Mouse (Mus musculus): Measurements from ENCODE around the gene Dis3l. TPM values are rescaled to one million over a fixed set of nuclear protein-coding genes. Genes with fewer than 3 reads are reported as not detected.
A peak's percentile ranks its signal among the peaks of the same experiment; 100 is the strongest.

Gene Dis3l
- 23.8 and 24.0 TPM in 2 replicates for polyA plus RNA-seq (2016; fragmentation: Nextera tagmentation; extraction: Ambion mirVana)

GRCm38 (mm10) chr9:64341254-64341566 lies at the start of gene Dis3l:
Dis3l (minus strand) TSS chr9:64341288.
- H3K36me3 ChIP-seq, result no peaks in the 10 kb centered on the region
- H3K4me3 ChIP-seq, result peak within 1 kb of the TSS; percentile 64
- WGBS, result 17% methylated on average over 16 of the region's 16 CpGs
- peaks cover 15% of the 10 kb centered on the region for H3K4me1 ChIP-seq
- ATAC-seq (ENCODE audit: low FRiP score, low read depth), result no peak; the same call in 1 of the 2 replicates
- H3K4me2 ChIP-seq (replicated peaks), result peak within 1 kb of the TSS; percentile 63
- H3K27ac ChIP-seq (replicated peaks), result peak within 1 kb of the TSS; percentile 99
- H3K9ac ChIP-seq (replicated peaks), result peak within 1 kb of the TSS; percentile 96
- H3K27me3 ChIP-seq, result no peaks in the 10 kb centered on the region
- H3K9me3 ChIP-seq, result no peaks in the 10 kb centered on the region

GRCm38 (mm10) chr9:64389576-64390292 lies 48.6 kb upstream of the Dis3l start:
- Histone ChIP-seq H3K4me3 (no peak overlapping the region), H3K9ac (replicated peaks) (no peak overlapping the region), H3K9me3 (no peaks in the 10 kb centered on the region), H3K4me1 (peaks cover 19% of the 10 kb centered on the region), H3K27ac (replicated peaks) (no peak overlapping the region), H3K4me2 (replicated peaks) (no peak overlapping the region), H3K36me3 (no peaks in the 10 kb centered on the region), H3K27me3 (peaks cover 49% of the 10 kb centered on the region)
- no peak for ATAC-seq (ENCODE audit: low FRiP score, low read depth)
- WGBS, result 70% methylated on average over 7 of the region's 7 CpGs

- WGBS, result under 1% methylated on average over 45 of the region's 45 CpGs
- Histone ChIP-seq H3K4me3 (peak overlapping the region; percentile 61), H3K4me2 (replicated peaks) (peak overlapping the region; percentile 100), H3K27ac (replicated peaks) (no peak overlapping the region), H3K9me3 (no peaks in the 10 kb centered on the region), H3K4me1 (peaks cover 19% of the 10 kb centered on the region), H3K9ac (replicated peaks) (peak overlapping the region; percentile 65; the same call in 1 of the 2 replicates), H3K27me3 (peaks cover 73% of the 10 kb centered on the region), H3K36me3 (no peaks in the 10 kb centered on the region)
- ATAC-seq (ENCODE audit: low FRiP score, low read depth), result no peak
Observed at GRCm38 (mm10) chr9:64386466-64387211, 45.6 kb upstream of the Dis3l start.

- peak within 1 kb of the TSS; percentile 100 for H3K4me2 ChIP-seq (replicated peaks)
- H3K4me3 ChIP-seq, result peak within 1 kb of the TSS; percentile 61
- H3K4me1 ChIP-seq, result peaks cover 19% of the 10 kb centered on the region
- H3K36me3 ChIP-seq, result no peaks in the 10 kb centered on the region
- peak; percentile 78 for ATAC-seq (ENCODE audit: low FRiP score, low read depth)
- peaks cover 73% of the 10 kb centered on the region for H3K27me3 ChIP-seq
- H3K9ac ChIP-seq (replicated peaks), result peak within 1 kb of the TSS; percentile 65
- H3K27ac ChIP-seq (replicated peaks), result no peak within 1 kb of the TSS
- no peaks in the 10 kb centered on the region for H3K9me3 ChIP-seq
- under 1% methylated on average over 82 of the region's 93 CpGs for WGBS
Observed at GRCm38 (mm10) chr9:64385511-64386465, 44.7 kb upstream of the Dis3l start, which contains the start of gene Megf11. Megf11 (plus strand) TSS chr9:64385626.

- H3K27ac ChIP-seq (replicated peaks), result no peak overlapping the region
- 67% methylated on average over 10 of the region's 10 CpGs for WGBS
- H3K9me3 ChIP-seq, result no peaks in the 10 kb centered on the region
- no peak for ATAC-seq (ENCODE audit: low FRiP score, low read depth)
- no peak overlapping the region for H3K4me3 ChIP-seq
- peaks cover 16% of the 10 kb centered on the region for H3K4me1 ChIP-seq
- H3K9ac ChIP-seq (replicated peaks), result no peak overlapping the region
- H3K27me3 ChIP-seq, result peaks cover 59% of the 10 kb centered on the region
- H3K4me2 ChIP-seq (replicated peaks), result no peak overlapping the region
- H3K36me3 ChIP-seq, result no peaks in the 10 kb centered on the region
Observed at GRCm38 (mm10) chr9:64383021-64383788, 42.1 kb upstream of the Dis3l start.

GRCm38 (mm10) chr9:64376380-64376779 lies 35.3 kb upstream of the Dis3l start:
- Histone ChIP-seq H3K36me3 (no peaks in the 10 kb centered on the region), H3K4me1 (0 out of 2 replicates have a peak, but pooled peaks cover 4% of the 10 kb centered on the region), H3K9me3 (no peaks in the 10 kb centered on the region), H3K27ac (replicated peaks) (no peak overlapping the region), H3K4me3 (no peak overlapping the region), H3K9ac (replicated peaks) (no peak overlapping the region), H3K4me2 (replicated peaks) (no peak overlapping the region), H3K27me3 (0 out of 2 replicates have a peak, but pooled peaks cover 3% of the 10 kb centered on the region)
- no peak for ATAC-seq (ENCODE audit: low FRiP score, low read depth)
- 92% methylated on average over 2 of the region's 2 CpGs for WGBS

GRCm38 (mm10) chr9:64371305-64371819 lies 30.3 kb upstream of the Dis3l start:
- Histone ChIP-seq H3K9ac (replicated peaks) (no peak overlapping the region), H3K36me3 (no peaks in the 10 kb centered on the region), H3K4me2 (replicated peaks) (no peak overlapping the region), H3K27ac (replicated peaks) (no peak overlapping the region), H3K27me3 (no peaks in the 10 kb centered on the region), H3K4me3 (no peak overlapping the region), H3K9me3 (no peaks in the 10 kb centered on the region), H3K4me1 (0 out of 2 replicates have a peak, but pooled peaks cover 6% of the 10 kb centered on the region)
- 43% methylated on average over 11 of the region's 11 CpGs for WGBS
- ATAC-seq (ENCODE audit: low FRiP score, low read depth), result no peak

GRCm38 (mm10) chr9:64369871-64370270 lies 28.8 kb upstream of the Dis3l start:
- Histone ChIP-seq H3K4me3 (no peak overlapping the region), H3K27ac (replicated peaks) (no peak overlapping the region), H3K9ac (replicated peaks) (no peak overlapping the region), H3K27me3 (no peaks in the 10 kb centered on the region), H3K4me2 (replicated peaks) (no peak overlapping the region), H3K4me1 (peaks cover 13% of the 10 kb centered on the region; the same call in 1 of the 2 replicates), H3K9me3 (no peaks in the 10 kb centered on the region), H3K36me3 (no peaks in the 10 kb centered on the region)
- ATAC-seq (ENCODE audit: low FRiP score, low read depth), result no peak
- 79% methylated on average over 7 of the region's 7 CpGs for WGBS

GRCm38 (mm10) chr9:64361231-64361950 lies 20.3 kb upstream of the Dis3l start:
- Histone ChIP-seq H3K9ac (replicated peaks) (no peak overlapping the region), H3K4me2 (replicated peaks) (no peak overlapping the region), H3K4me1 (peaks cover 6% of the 10 kb centered on the region; the same call in 1 of the 2 replicates), H3K27me3 (no peaks in the 10 kb centered on the region), H3K27ac (replicated peaks) (no peak overlapping the region), H3K36me3 (no peaks in the 10 kb centered on the region), H3K4me3 (no peak overlapping the region), H3K9me3 (no peaks in the 10 kb centered on the region)
- 91% methylated on average over 9 of the region's 9 CpGs for WGBS
- ATAC-seq (ENCODE audit: low FRiP score, low read depth), result no peak

GRCm38 (mm10) chr9:64355627-64356026 lies 14.5 kb upstream of the Dis3l start:
- H3K9ac ChIP-seq (replicated peaks), result no peak overlapping the region
- no peak overlapping the region for H3K4me3 ChIP-seq
- no peaks in the 10 kb centered on the region for H3K9me3 ChIP-seq
- no peaks in the 10 kb centered on the region for H3K4me1 ChIP-seq
- H3K36me3 ChIP-seq, result no peaks in the 10 kb centered on the region
- no peaks in the 10 kb centered on the region for H3K27me3 ChIP-seq
- no peak overlapping the region for H3K4me2 ChIP-seq (replicated peaks)
- WGBS, result 87% methylated on average over 7 of the region's 7 CpGs
- no peak overlapping the region for H3K27ac ChIP-seq (replicated peaks)
- ATAC-seq (ENCODE audit: low FRiP score, low read depth), result no peak

Measured in midbrain, embryonic 12.5 days (tissue).